Mouse (Mus musculus) heart, postnatal 0 days (tissue): ENCODE results near the gene Eral1.

Source experiments
- CTCF ChIP-seq: IDR thresholded peaks from 2 replicates; pipeline ENCODE4 v1.5.1; 2016; ENCODE audit warnings: antibody characterized with exemption, control low read depth, low read depth
- EP300 ChIP-seq: IDR thresholded peaks from 2 replicates; pipeline ENCODE4 v1.6.1; 2016; ENCODE audit warnings: antibody characterized with exemption, low read depth

DNA sequence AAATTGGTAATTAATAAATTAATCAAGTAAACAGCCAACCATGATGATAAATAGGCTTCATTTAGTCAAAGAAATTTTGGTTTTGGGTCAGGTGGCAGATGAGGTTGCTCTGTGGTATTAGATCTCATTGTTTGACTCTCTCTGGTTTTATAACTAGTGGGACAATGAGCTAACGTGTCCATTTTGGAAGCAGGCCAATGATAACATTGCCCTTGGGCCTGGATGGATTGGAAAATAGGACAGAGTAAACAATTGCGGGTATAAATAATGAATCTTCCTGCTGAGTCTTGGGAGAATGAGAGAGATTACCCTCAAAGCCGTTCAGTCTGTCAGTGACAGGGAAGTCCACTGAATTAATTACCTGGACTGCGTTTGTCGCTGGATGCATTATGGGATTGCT lies 41.0 kb upstream of the Eral1 start:
- TF ChIP-seq CTCF (no peak), EP300 (no peak)
